Mouse (Mus musculus): ENCODE measurements around the gene Mgarp. TPM values are rescaled to one million over a fixed set of nuclear protein-coding genes. Genes with fewer than 3 reads are reported as not detected.
A peak's percentile ranks its signal among the peaks of the same experiment; 100 is the strongest.

The Mgarp gene
- total RNA-seq, 1 experiment: 12.5 TPM

DNA sequence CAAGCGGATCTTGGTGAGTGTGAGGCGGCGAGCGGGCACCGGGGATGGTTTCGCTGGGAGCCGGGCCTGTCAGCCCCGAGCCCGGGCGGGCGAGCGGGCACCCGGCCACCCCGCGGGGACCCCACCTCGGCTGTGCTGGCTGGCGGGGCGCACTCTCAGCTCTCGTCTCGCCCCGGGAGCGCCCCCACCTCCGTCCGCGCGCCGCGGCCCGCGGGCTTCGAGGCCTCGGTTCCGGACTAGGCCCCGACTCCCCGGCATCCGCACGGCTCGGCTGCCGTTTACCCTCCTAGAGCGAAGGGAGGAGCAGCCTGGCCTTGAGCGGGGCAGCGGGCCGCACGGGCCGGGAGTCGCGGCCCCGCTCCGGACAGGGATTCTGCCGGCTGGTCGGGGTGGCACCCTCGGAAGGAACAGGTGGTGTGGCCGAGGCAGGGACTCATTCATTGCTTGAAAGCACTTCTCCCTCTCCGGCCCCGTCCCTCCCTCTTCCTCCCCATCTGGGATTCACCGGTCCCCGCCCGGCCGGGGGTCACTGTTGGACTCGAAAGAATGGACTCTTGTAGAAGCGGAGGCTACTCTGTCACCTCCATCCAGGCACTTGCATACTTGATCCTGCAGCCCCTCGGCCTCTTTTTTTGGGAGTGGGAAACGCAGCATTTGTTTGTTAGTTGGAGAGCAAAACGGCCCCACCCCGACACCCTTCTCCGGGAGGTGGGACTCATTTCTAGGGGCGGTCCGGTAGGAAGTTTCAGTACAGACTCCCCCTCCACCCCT lies 20.0 kb upstream of the Mgarp start:
- no peaks in the 10 kb centered on the region for H3K9me3 ChIP-seq (ENCODE audit: control insufficient read depth, insufficient read depth, low read depth, low read length)
- peak overlapping the region; percentile 93 for H3K27ac ChIP-seq (ENCODE audit: insufficient read depth, low read depth, low read length, poor library complexity, severe bottlenecking)
- peaks cover 3 to 6% of the 10 kb centered on the region in 2 experiments for H3K4me1 ChIP-seq (ENCODE audit: control insufficient read depth in 2 of 2, insufficient read depth in 2 of 2, low read length in 2 of 2, poor library complexity in 1 of 2)
- TF ChIP-seq CHD2 (IDR thresholded peaks at IDR 0.05; ENCODE audit: low read depth, low read length): no peak
- TF ChIP-seq ZC3H11A (IDR thresholded peaks at IDR 0.05; ENCODE audit: borderline replicate concordance, low read depth, low read length): 0 out of 2 replicates have a peak, but pooled peaks have one; percentile 1
- no peaks in the 10 kb centered on the region; the same call in 1 of the 2 replicates for H3K36me3 ChIP-seq (ENCODE audit: control insufficient read depth, insufficient read depth, low read length, poor library complexity, severe bottlenecking)
- in situ Hi-C loops (cut with MboI; ENCODE audit: low sequenced_read_pairs in 2 of 2, unreplicated experiment in 2 of 2): no loop called here
- H3K4me3 ChIP-seq (ENCODE audit: insufficient read depth in 1 of 2, low read depth in 1 of 2, low read length in 2 of 2, poor library complexity in 1 of 2, severe bottlenecking in 1 of 2): peak overlapping the region; percentile 95 to 97
- H3K9ac ChIP-seq (ENCODE audit: insufficient read depth, low read depth, low read length, poor library complexity, severe bottlenecking): peak overlapping the region; percentile 100
- no peak for DNase-seq (ENCODE audit: low read depth, low spot score)

DNA sequence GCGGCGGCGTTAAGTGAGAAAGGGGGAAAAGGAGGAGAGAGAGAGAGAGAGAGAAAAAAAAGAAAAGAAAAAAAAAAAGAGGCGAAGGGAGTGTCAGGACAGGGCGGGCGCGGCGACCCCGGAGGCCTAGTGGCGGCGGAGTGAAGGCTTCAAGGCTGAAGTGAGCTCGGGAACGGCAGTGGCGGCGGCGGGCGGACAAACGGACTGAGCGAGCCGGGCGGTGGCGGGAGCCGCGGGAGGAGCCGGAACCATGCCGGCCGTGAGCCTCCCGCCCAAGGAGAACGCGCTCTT lies 19.5 kb upstream of the Mgarp start:
- no peaks in the 10 kb centered on the region for H3K9me3 ChIP-seq (ENCODE audit: control insufficient read depth, insufficient read depth, low read depth, low read length)
- peak overlapping the region; percentile 93 for H3K27ac ChIP-seq (ENCODE audit: insufficient read depth, low read depth, low read length, poor library complexity, severe bottlenecking)
- H3K4me3 ChIP-seq (ENCODE audit: insufficient read depth in 1 of 2, low read depth in 1 of 2, low read length in 2 of 2, poor library complexity in 1 of 2, severe bottlenecking in 1 of 2): peak overlapping the region; percentile 95 to 97
- H3K9ac ChIP-seq (ENCODE audit: insufficient read depth, low read depth, low read length, poor library complexity, severe bottlenecking): peak overlapping the region; percentile 100
- DNase-seq (ENCODE audit: low read depth, low spot score): no peak
- in situ Hi-C loops (cut with MboI; ENCODE audit: low sequenced_read_pairs in 2 of 2, unreplicated experiment in 2 of 2): no loop called here
- no peaks in the 10 kb centered on the region; the same call in 1 of the 2 replicates for H3K36me3 ChIP-seq (ENCODE audit: control insufficient read depth, insufficient read depth, low read length, poor library complexity, severe bottlenecking)
- H3K4me1 ChIP-seq (ENCODE audit: control insufficient read depth in 2 of 2, insufficient read depth in 2 of 2, low read length in 2 of 2, poor library complexity in 1 of 2): peaks cover 3 to 6% of the 10 kb centered on the region in 2 experiments
- no peak for TF ChIP-seq HCFC1 (IDR thresholded peaks at IDR 0.05; ENCODE audit: borderline replicate concordance, insufficient read depth, low read length)
- no peak for TF ChIP-seq ZC3H11A (IDR thresholded peaks at IDR 0.05; ENCODE audit: borderline replicate concordance, low read depth, low read length)
- no peak for TF ChIP-seq MAFK (IDR thresholded peaks at IDR 0.05; ENCODE audit: insufficient read depth, low read depth, low read length)
- TF ChIP-seq CHD2 (IDR thresholded peaks at IDR 0.05; ENCODE audit: low read depth, low read length): no peak
- TF ChIP-seq ZNF384 (IDR thresholded peaks at IDR 0.05; ENCODE audit: low read depth, low read length): peak; percentile 36; the same call in 1 of the 2 replicates

DNA sequence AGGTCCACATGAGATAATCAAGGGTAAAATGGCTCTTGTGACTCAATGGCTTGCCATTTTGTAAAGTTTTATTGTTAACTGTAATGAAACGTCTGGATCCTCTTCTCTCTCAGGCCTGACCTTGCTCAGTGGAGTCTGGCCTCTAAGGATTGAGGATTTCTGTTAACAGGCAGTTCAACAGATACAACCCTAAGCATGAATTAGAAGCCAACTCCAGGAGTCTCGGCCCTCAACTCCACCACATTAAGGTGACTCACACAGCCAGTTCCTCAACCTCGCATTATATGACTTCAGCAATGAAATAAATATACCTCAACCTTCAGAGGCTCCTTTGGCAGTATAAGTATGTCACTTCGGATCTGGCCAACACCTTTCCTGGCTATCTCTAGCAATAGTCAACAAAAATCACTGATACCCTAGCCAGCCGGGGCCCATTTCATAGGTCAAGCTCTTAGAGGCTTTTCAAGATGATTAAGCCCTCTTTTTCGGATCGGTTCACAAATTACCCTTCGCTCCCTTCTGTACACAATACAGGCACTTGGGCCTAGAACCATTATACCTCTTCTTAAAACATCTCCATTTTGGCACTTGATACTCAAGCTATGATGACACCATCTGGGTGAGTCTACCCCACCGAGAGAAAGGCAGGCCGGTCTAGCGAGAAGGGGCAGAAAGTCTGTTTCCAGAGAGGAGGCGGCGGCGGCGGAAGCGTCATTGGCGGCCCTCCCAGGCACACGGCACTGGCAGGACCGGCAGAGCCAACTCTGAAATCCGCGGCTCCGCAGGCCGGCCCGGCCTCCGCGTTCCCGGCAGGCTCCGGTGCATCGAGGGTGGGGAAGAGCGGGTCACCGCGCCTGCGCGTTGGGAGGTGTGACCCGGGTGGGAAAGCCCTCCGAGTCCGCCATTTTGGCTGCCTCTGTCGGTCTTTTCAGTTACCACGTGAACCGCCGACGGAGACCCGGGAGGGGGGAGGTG lies 18.8 kb upstream of the Mgarp start, which contains the start of gene Naa15:
TSS of gene Naa15 (plus strand) at position 51 of the 975 bp plus-strand sequence.
- Histone ChIP-seq H3K9ac (ENCODE audit: insufficient read depth, low read depth, low read length, poor library complexity, severe bottlenecking) (peak within 1 kb of the TSS; percentile 100), H3K36me3 (ENCODE audit: control insufficient read depth, insufficient read depth, low read length, poor library complexity, severe bottlenecking) (no peaks in the 10 kb centered on the region; the same call in 1 of the 2 replicates), H3K4me1 (ENCODE audit: control insufficient read depth in 2 of 2, insufficient read depth in 2 of 2, low read length in 2 of 2, poor library complexity in 1 of 2) (peaks cover 3 to 6% of the 10 kb centered on the region in 2 experiments), H3K9me3 (ENCODE audit: control insufficient read depth, insufficient read depth, low read depth, low read length) (no peaks in the 10 kb centered on the region), H3K4me3 (ENCODE audit: insufficient read depth in 1 of 2, low read depth in 1 of 2, low read length in 2 of 2, poor library complexity in 1 of 2, severe bottlenecking in 1 of 2) (peak within 1 kb of the TSS; percentile 95 to 97), H3K27ac (ENCODE audit: insufficient read depth, low read depth, low read length, poor library complexity, severe bottlenecking) (peak within 1 kb of the TSS; percentile 93)
- TF ChIP-seq HCFC1 (IDR thresholded peaks at IDR 0.05; ENCODE audit: borderline replicate concordance, insufficient read depth, low read length) (peak; percentile 46; the same call in 1 of the 2 replicates), CHD2 (IDR thresholded peaks at IDR 0.05; ENCODE audit: low read depth, low read length) (no peak)
- in situ Hi-C loops (cut with MboI; ENCODE audit: low sequenced_read_pairs in 2 of 2, unreplicated experiment in 2 of 2): no loop called here
- peak; percentile 86 for DNase-seq (ENCODE audit: low read depth, low spot score)

DNA sequence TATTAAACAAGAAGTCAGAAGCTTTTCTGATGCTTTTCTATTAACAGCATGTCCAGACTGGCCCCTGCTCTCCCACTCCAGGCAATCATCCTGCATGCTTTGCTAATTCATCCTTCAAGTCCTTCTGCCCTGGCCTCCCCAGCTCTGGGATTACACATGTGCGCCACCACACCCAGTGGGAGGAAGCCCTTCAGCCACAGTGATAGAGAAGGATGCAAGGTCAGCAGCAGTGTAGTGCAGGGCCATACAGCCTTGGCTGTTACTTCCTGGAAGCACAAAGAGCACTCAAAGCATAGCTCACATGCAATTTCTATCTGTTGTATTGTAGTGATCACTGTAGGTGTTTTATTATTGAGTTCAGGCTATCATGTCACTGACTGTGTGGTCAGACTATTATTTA lies 16.7 kb upstream of the Mgarp start:
- Histone ChIP-seq H3K4me3 (ENCODE audit: insufficient read depth in 1 of 2, low read depth in 1 of 2, low read length in 2 of 2, poor library complexity in 1 of 2, severe bottlenecking in 1 of 2) (no peak overlapping the region), H3K27ac (ENCODE audit: insufficient read depth, low read depth, low read length, poor library complexity, severe bottlenecking) (no peak overlapping the region), H3K36me3 (ENCODE audit: control insufficient read depth, insufficient read depth, low read length, poor library complexity, severe bottlenecking) (no peaks in the 10 kb centered on the region), H3K4me1 (ENCODE audit: control insufficient read depth in 2 of 2, insufficient read depth in 2 of 2, low read length in 2 of 2, poor library complexity in 1 of 2) (peaks cover 3 to 4% of the 10 kb centered on the region in 2 experiments; a peak in 3 of 4 replicates), H3K9ac (ENCODE audit: insufficient read depth, low read depth, low read length, poor library complexity, severe bottlenecking) (no peak overlapping the region), H3K9me3 (ENCODE audit: control insufficient read depth, insufficient read depth, low read depth, low read length) (no peaks in the 10 kb centered on the region)
- in situ Hi-C loops (cut with MboI; ENCODE audit: low sequenced_read_pairs in 2 of 2, unreplicated experiment in 2 of 2): no loop called here
- no peak for DNase-seq (ENCODE audit: low read depth, low spot score)
- TF ChIP-seq CHD2 (IDR thresholded peaks at IDR 0.05; ENCODE audit: low read depth, low read length) (no peak), ZNF384 (IDR thresholded peaks at IDR 0.05; ENCODE audit: low read depth, low read length) (no peak), MAFK (IDR thresholded peaks at IDR 0.05; ENCODE audit: insufficient read depth, low read depth, low read length) (no peak), HCFC1 (IDR thresholded peaks at IDR 0.05; ENCODE audit: borderline replicate concordance, insufficient read depth, low read length) (no peak), ZC3H11A (IDR thresholded peaks at IDR 0.05; ENCODE audit: borderline replicate concordance, low read depth, low read length) (no peak)

All from ES-E14 (cell line).